Mouse (Mus musculus) midbrain, embryonic 15.5 days (tissue): ENCODE measurements around the gene Ccdc73. TPM values are rescaled to one million over a fixed set of nuclear protein-coding genes. Genes with fewer than 3 reads are reported as not detected.
"Not testable (repeated sequence)": the region's sequence is repeated elsewhere in the genome, so short reads cannot be mapped to it uniquely, and the experiment has no call there.

Source experiments
- ATAC-seq: fragments of 200-750 bp; cut with Nextera tagmentation; replicated peaks from 2 replicates; pipeline ENCODE4 v1.8.0; 2017; ENCODE audit warnings: moderate TSS enrichment
- H3K27ac ChIP-seq: fragments of 300-500 bp; sonication (generic); 2 replicates; pipeline ENCODE4 v1.5.1; 2015; ENCODE audit warnings: mild to moderate bottlenecking, inconsistent platforms
- H3K27me3 ChIP-seq: fragments of 300-500 bp; sonication (generic); replicated peaks from 2 replicates; pipeline ENCODE4 v1.6.1; 2015; ENCODE audit warnings: inconsistent platforms
- H3K36me3 ChIP-seq: fragments of 300-500 bp; sonication (generic); replicated peaks from 2 replicates; pipeline ENCODE4 v1.6.1; 2015; ENCODE audit warnings: inconsistent platforms
- H3K4me1 ChIP-seq: fragments of 300-500 bp; sonication (generic); 2 replicates; pipeline ENCODE4 v1.6.1; 2015; ENCODE audit warnings: inconsistent platforms
- H3K4me2 ChIP-seq: fragments of 300-500 bp; sonication (generic); 2 replicates; pipeline ENCODE4 v1.6.1; 2015; ENCODE audit warnings: inconsistent platforms, mild to moderate bottlenecking, moderate library complexity
- H3K4me3 ChIP-seq: fragments of 300-500 bp; sonication (generic); 2 replicates; pipeline ENCODE4 v1.5.1; 2015; ENCODE audit warnings: mild to moderate bottlenecking, inconsistent platforms
- H3K9ac ChIP-seq: fragments of 300-500 bp; sonication (generic); 2 replicates; pipeline ENCODE4 v1.6.1; 2015; ENCODE audit warnings: mild to moderate bottlenecking, inconsistent platforms
- H3K9me3 ChIP-seq: fragments of 300-500 bp; sonication (generic); 2 replicates; pipeline ENCODE4 v1.6.1; 2016; ENCODE audit warnings: inconsistent platforms
- WGBS: fragments of 180-500 bp; shearing (Covaris S2); methylation state at CpG from one replicate; pipeline ENCODE4 v1.1.7; 2015; ENCODE audit warnings: mixed read lengths; 5-methylcytosine and 5-hydroxymethylcytosine counted together
- polyA plus RNA-seq: library from polyadenylated mRNA; unstranded; fragments of >200 nt; fragmentation: Nextera tagmentation; extraction: Ambion mirVana; gene quantifications from 2 replicates; pipeline ENCODE4 v1.2.1, GENCODE M21; 2015

The Ccdc73 gene
- 4.4 and 5.2 TPM in 2 replicates for polyA plus RNA-seq

DNA sequence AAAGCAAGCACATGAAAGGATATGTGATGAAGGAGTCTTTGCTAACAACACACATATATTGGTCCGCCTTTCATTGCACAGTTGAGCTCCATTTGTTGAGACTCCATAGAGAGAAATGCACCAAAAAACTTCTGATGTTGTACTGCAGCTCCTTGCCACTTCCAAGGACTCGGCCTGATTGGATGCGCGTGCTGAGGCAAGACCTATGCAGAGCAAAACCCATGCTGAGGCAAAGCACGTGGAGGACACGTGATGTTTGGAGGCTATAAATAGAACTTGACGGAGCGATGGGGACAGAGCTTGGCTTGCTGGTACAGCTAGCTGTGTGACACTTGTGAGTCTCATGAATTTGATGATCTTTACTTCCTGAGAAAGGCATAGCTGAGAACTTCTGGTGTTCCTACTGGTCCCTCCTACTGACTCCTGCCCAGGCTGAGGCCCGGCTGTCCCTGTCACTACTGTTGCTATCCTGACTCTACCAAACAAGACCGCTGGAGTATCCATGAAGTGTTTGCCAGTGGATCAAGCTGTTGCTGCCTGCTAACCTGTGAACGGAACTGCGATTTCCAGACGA is at the start of gene Ccdc73:
TSS of gene Ccdc73 (plus strand) at position 524 of the 574 bp plus-strand sequence.
- Histone ChIP-seq H3K4me1 (no peaks in the 10 kb centered on the region), H3K27me3 (no peaks in the 10 kb centered on the region), H3K36me3 (no peaks in the 10 kb centered on the region), H3K9me3 (no peaks in the 10 kb centered on the region), H3K4me3 (no peak within 1 kb of the TSS), H3K4me2 (no peak within 1 kb of the TSS), H3K27ac (no peak within 1 kb of the TSS), H3K9ac (no peak within 1 kb of the TSS)
- WGBS: 92% methylated on average over 13 of the region's 13 CpGs
- no peak for ATAC-seq

DNA sequence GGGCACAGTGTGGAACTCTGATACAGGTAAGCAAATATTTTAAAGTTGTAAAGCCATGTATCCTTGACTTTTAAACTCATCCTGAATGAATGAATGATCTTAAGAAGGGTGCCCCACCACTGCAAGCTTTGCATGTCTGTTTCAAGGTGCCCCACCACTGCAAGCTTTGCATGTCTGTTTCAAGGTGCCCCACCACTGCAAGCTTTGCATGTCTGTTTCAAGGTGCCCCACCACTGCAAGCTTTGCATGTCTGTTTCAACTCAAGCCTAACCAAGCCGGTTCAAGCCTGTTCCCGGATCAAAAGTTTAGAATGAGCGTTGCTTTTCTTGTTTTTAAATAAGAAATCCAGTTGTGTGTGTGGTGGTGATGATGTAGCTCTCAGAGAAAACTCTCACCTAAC is 48.8 kb upstream of the Ccdc73 start:
- not testable (repeated sequence) for H3K4me2 ChIP-seq, H3K27me3 ChIP-seq, ATAC-seq, H3K9ac ChIP-seq, H3K4me3 ChIP-seq, H3K27ac ChIP-seq, H3K9me3 ChIP-seq, H3K36me3 ChIP-seq
- 86% methylated on average over 3 of the region's 3 CpGs for WGBS
- H3K4me1 ChIP-seq: peaks cover 21% of the 10 kb centered on the region

DNA sequence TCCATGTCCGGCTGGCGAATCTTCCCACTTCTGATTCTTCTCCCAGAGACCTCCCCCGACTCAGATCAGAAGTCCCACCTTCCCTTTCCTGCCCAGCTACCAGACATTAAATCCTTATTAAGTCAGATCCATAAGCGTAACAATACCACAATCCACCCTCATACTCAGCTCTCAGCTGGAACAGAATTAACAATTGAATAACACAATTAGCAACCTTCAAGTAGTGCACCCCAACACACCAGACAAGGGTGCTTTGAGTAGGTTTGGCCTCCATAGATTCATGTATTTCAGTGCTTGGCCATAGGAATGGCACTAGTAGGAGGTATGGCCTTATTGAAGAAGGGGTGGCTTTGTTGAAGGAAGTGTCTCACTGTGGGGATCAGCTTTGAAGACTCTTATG is 41.4 kb upstream of the Ccdc73 start:
- H3K4me1 ChIP-seq: no peaks in the 10 kb centered on the region
- no peak for ATAC-seq
- no peak overlapping the region for H3K27ac ChIP-seq
- no peak overlapping the region for H3K4me2 ChIP-seq
- H3K9me3 ChIP-seq: no peaks in the 10 kb centered on the region
- H3K27me3 ChIP-seq: no peaks in the 10 kb centered on the region
- H3K9ac ChIP-seq: no peak overlapping the region
- no peaks in the 10 kb centered on the region for H3K36me3 ChIP-seq
- H3K4me3 ChIP-seq: no peak overlapping the region
- WGBS: 89% methylated on average over 4 of the region's 4 CpGs

DNA sequence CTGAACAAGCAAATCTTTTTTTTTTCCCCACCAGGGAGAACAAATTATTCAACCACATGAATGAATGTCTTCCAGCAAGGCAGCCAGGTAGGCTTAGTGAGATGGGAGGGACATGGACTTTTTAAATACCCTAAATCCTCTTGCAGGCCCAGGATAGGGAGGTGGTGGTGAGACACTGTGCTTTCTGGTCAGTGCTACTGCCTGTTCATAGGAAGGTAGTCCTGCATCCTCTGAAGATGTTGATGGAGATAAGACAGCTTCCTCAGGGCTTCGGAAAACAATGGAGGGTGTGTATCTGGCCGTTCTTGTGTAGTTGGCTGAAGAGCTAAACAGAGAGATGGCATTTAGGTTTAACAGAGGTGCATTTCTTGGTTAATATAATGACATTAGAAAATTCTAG is 35.1 kb upstream of the Ccdc73 start:
- Histone ChIP-seq H3K4me1 (no peaks in the 10 kb centered on the region), H3K36me3 (no peaks in the 10 kb centered on the region), H3K4me3 (no peak overlapping the region), H3K9me3 (no peaks in the 10 kb centered on the region), H3K9ac (no peak overlapping the region), H3K4me2 (no peak overlapping the region), H3K27ac (no peak overlapping the region), H3K27me3 (no peaks in the 10 kb centered on the region)
- WGBS: 91% methylated on average over 2 of the region's 2 CpGs
- no peak for ATAC-seq

DNA sequence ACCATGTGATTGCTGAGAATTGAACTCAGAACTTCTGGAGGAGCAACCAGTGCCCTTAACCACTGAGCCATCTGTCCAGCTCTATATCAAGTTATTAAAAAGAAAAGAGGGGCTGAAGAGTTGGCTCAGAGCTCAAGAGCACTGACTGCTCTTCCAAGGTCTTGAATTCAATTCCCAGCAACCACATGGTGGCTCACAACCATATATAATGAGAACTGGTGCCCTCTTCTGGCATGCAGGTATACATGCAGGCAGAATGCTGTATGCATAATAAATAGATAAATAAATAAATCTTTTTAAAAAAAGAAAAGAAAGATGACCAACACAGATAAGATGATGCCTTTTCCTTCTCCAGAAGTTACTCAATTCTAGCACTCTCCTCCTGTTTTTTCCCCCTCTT is 26.6 kb upstream of the Ccdc73 start:
- H3K36me3 ChIP-seq: no peaks in the 10 kb centered on the region
- no peak overlapping the region for H3K4me2 ChIP-seq
- no peak overlapping the region for H3K9ac ChIP-seq
- no peak overlapping the region for H3K4me3 ChIP-seq
- H3K27me3 ChIP-seq: no peaks in the 10 kb centered on the region
- H3K9me3 ChIP-seq: no peaks in the 10 kb centered on the region
- H3K27ac ChIP-seq: no peak overlapping the region
- no peaks in the 10 kb centered on the region for H3K4me1 ChIP-seq
- no peak for ATAC-seq

DNA sequence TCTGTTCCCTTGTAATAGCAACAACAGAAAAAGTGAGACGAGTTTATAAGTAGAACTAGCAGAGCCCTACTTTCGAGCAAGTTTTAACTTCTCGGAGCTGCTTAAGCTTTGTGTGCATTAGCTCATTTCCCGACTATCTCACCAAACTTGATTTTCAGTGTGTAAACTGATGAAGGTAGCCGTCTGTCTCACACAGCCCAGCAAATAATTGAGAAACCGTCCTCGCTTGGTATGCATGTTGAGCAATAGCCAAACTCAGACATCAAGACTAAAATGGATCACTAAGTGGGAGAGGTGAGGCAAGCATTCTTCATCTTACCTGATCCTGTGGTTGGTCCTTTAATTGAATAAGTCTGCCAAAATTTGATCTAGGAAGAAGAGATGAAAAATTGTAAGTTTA is 25.9 kb upstream of the Ccdc73 start:
- no peaks in the 10 kb centered on the region for H3K27me3 ChIP-seq
- H3K4me3 ChIP-seq: no peak overlapping the region
- no peak overlapping the region for H3K27ac ChIP-seq
- ATAC-seq: no peak
- H3K9me3 ChIP-seq: no peaks in the 10 kb centered on the region
- no peak overlapping the region for H3K9ac ChIP-seq
- no peaks in the 10 kb centered on the region for H3K4me1 ChIP-seq
- no peak overlapping the region for H3K4me2 ChIP-seq
- H3K36me3 ChIP-seq: no peaks in the 10 kb centered on the region
- WGBS: 88% methylated on average over 7 of the region's 7 CpGs

DNA sequence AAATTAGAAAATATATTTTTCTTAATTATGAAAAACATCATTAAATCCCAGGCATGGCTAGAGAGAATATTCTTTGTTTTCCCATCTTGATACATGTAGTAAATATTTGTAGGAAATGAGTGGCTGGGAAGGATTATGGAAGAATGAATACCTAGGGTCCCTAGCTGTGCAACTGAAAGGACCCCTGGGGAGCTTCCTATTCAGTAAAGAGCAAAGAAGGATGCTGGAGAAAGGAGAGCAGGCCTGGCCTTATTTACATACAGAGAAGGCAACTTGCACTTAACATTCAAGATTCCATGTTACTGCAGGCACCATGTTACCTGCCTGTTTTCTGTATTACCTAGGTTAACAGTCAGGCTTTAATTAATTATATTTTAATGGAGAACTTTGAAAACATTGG is 25.0 kb upstream of the Ccdc73 start:
- Histone ChIP-seq H3K4me3 (no peak overlapping the region), H3K27me3 (no peaks in the 10 kb centered on the region), H3K9ac (no peak overlapping the region), H3K4me2 (no peak overlapping the region), H3K27ac (no peak overlapping the region), H3K4me1 (no peaks in the 10 kb centered on the region), H3K9me3 (no peaks in the 10 kb centered on the region), H3K36me3 (no peaks in the 10 kb centered on the region)
- no peak for ATAC-seq

DNA sequence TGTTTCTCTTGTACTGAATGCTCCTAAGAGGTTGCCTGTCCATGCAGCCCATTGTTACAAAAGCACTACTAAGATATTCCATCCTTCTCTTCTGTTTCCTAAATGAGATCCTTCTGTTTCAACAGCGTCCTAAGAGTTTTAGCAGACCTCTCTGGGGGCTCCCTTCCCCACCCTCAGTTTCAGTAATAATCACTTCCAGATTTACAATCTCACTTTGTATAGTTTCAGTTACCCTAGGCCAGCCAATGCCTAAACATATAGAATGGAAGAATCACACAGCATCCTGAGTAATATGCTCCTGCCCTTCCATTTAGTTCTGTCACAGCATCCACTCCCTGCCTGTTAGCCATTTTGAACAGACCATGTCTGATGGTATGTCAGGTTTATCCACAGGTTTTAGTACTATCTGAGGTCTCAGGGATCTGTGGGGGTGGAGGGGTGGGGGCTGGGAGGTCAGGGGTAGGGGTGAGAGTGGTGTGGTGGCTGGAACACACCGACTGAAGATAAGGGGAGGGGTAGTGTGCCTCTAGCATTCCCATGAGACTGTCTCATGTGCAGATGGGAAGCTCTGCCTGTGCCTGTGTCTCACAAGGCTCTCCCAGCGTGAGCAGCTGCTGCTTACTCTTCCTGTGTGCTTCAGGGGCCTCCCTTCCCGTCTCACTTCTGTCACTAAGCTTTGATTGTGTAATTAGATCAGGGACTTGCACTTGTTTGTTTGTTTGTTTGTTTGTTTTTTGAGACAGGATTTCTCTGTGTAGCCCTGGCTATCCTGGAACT is 20.8 kb upstream of the Ccdc73 start:
- H3K9me3 ChIP-seq: no peaks in the 10 kb centered on the region
- no peak overlapping the region for H3K9ac ChIP-seq
- no peak overlapping the region for H3K4me2 ChIP-seq
- no peak for ATAC-seq
- no peak overlapping the region for H3K27ac ChIP-seq
- H3K36me3 ChIP-seq: no peaks in the 10 kb centered on the region
- peaks cover 4% of the 10 kb centered on the region for H3K27me3 ChIP-seq
- H3K4me1 ChIP-seq: peaks cover 3% of the 10 kb centered on the region; the same call in 1 of the 2 replicates
- no peak overlapping the region for H3K4me3 ChIP-seq
- WGBS: 34% methylated on average over 4 of the region's 4 CpGs

DNA sequence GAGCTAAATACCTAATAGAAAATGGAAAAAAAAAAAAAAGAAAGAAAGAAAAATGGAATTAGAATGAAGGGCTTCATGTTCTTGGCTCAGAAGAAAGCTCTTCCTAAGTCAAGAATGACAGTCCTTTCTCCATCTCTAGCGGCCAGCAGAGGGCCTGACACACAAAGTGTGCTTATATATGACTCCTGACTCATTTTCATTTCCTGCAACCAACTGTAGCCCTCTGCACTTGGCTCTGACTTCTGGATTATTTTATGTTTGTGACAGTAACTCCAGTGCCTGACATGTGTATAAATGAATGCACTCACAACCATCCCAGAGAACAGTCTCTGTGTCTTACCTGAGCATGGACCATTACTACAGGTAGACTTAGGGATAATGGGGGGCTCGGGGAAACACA is 20.0 kb upstream of the Ccdc73 start:
- peaks cover 3% of the 10 kb centered on the region; the same call in 1 of the 2 replicates for H3K4me1 ChIP-seq
- H3K4me2 ChIP-seq: no peak overlapping the region
- WGBS: 49% methylated on average over 2 of the region's 2 CpGs
- H3K27ac ChIP-seq: no peak overlapping the region
- no peaks in the 10 kb centered on the region for H3K9me3 ChIP-seq
- H3K27me3 ChIP-seq: peaks cover 4% of the 10 kb centered on the region
- H3K4me3 ChIP-seq: no peak overlapping the region
- no peak overlapping the region for H3K9ac ChIP-seq
- no peaks in the 10 kb centered on the region for H3K36me3 ChIP-seq
- no peak for ATAC-seq

DNA sequence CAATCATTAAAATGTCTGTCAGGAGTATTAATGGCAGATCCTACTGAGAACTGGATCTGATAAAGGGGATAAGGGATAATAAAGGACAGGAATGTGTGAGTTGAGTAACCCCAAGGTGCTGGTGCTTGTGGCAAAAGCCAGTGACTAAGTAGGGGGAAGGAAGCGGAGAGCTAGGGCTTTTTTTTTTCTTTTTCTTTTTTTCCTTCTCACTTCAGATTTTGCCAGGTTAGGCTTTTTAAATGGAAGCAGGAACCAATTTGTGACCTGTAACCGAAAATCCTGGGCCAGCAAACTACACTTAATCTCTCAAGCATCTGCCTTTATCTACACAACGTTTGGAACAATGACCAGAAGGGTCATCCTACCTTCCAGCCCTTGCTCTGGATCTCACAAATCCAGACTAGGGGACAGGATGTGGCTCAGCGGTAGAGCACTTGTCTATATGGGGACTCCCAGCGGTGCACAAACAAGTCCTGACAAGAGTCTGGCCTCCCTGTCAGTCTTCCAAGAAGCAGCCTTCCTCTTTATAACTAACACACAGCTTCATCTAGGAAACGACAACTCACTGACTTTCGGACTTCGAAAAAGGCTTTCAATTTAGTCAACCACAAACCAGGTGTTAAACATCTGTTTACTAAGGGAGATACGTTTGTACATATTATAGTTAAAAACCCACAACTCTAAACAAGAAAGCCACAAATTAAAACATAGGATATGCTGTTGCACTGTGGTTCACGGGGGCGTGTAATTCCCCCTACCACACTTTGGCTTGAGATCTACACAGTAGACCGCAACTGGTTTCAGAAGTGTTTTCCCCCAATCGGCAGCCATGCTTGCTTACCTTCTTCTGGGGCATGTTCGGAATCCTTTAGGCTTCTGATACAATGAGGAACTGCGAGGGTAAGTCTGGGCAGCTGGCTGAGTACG is 19.1 kb upstream of the Ccdc73 start:
- Histone ChIP-seq H3K4me2 (peak overlapping the region; percentile 94), H3K4me3 (peak overlapping the region; percentile 50; the same call in 1 of the 2 replicates), H3K27ac (no peak overlapping the region), H3K36me3 (no peaks in the 10 kb centered on the region), H3K9me3 (no peaks in the 10 kb centered on the region), H3K4me1 (peaks cover 3% of the 10 kb centered on the region; the same call in 1 of the 2 replicates), H3K9ac (no peak overlapping the region), H3K27me3 (peaks cover 4% of the 10 kb centered on the region)
- WGBS: 34% methylated on average over 16 of the region's 16 CpGs
- ATAC-seq: no peak

DNA sequence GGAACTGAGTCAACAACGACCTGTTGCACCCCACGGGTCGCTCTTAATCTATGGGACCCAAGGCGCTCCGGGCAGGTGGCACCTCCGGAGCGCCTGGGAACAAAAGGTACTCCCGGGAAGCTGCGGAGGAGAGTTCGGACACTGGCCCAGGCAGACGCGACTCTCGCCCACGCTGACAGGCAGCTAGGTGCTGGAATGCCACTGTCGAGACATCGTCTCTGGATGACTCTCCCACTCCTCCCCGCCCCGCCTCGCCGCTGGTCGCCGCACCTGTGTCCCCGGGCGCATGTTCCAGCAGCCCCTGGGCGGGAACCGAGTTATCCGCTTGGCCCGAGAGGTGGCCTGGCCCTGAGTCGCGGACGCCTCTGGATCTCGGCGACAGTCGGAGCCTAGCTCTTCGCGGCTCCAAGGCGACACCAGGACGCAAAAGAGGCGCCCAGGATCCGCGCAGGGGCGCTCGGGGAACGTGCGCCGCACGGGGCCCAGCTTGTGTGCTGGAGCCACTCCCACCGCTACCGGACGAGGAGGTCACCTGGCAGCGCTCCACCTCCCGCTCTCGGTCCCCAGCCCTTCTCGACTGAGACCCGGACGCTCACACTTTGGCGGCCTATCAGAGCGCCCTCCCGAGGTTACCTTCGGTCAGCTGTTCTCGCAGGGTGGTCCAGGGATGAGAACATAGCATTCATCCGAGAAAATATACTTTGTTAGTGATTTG is 18.2 kb upstream of the Ccdc73 start, which contains the start of gene Prrg4:
TSS of gene Prrg4 (minus strand) at position 601 of the 715 bp plus-strand sequence.
- no peaks in the 10 kb centered on the region for H3K9me3 ChIP-seq
- H3K4me3 ChIP-seq: peak within 1 kb of the TSS; percentile 50
- WGBS: under 1% methylated on average over 62 of the region's 62 CpGs
- H3K27me3 ChIP-seq: peaks cover 4% of the 10 kb centered on the region
- peaks cover 3% of the 10 kb centered on the region; the same call in 1 of the 2 replicates for H3K4me1 ChIP-seq
- no peak within 1 kb of the TSS for H3K27ac ChIP-seq
- peak within 1 kb of the TSS; percentile 37 for H3K9ac ChIP-seq
- peak; percentile 85 for ATAC-seq
- peak within 1 kb of the TSS; percentile 94 for H3K4me2 ChIP-seq
- H3K36me3 ChIP-seq: no peaks in the 10 kb centered on the region

DNA sequence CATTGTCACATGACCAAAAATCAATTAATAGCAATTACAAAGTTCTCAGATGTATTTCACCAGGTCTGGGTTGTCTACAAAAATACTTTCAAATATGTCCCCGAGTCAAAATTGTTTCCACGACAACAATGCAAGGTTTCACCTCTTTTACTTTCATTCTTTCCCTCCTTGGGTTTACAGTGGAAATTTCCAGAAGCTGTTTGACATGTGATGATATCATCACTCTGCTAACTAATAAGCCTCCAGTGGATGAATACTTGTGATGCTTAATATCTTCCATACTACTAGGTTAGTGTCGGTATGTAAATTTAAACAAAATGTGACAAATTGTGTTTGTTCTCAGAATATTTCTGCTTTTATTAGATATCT is 17.6 kb upstream of the Ccdc73 start:
- Histone ChIP-seq H3K9me3 (no peaks in the 10 kb centered on the region), H3K4me3 (peak overlapping the region; percentile 50), H3K4me2 (peak overlapping the region; percentile 94), H3K27ac (no peak overlapping the region), H3K4me1 (peaks cover 3% of the 10 kb centered on the region; the same call in 1 of the 2 replicates), H3K27me3 (peaks cover 4% of the 10 kb centered on the region), H3K36me3 (no peaks in the 10 kb centered on the region), H3K9ac (no peak overlapping the region)
- WGBS: 66% methylated on average over 3 of the region's 3 CpGs
- peak; percentile 28; the same call in 1 of the 2 replicates for ATAC-seq
